In genomic region chr14:47096357-47096756, GRCm38 (mm10) we compare ENCODE assay signal across 19 mouse cellular contexts.
DNase-seq lines count a peak whose midpoint lies in the region; ATAC-seq and TF ChIP-seq lines count a peak whose summit lies in the region.
"Had no signal": no experiment of that assay in that cellular context is flagged by ENCODE, and none has a peak within 500 bp of the region (broad histone marks: within the 10 kb centered on the region; RNA-seq: fewer than 3 reads in every experiment).

No protein-coding gene starts in this region.

- WGBS in heart, embryonic 11.5 days (ENCODE audit: insufficient replicate concordance): 59% methylated on average over 5 of the region's 5 CpGs
- WGBS in stomach, postnatal 0 days: 58% methylated on average over 5 of the region's 5 CpGs
- WGBS in hindbrain, embryonic 13.5 days: 87% methylated on average over 5 of the region's 5 CpGs
- WGBS in midbrain, embryonic 15.5 days: 84% methylated on average over 5 of the region's 5 CpGs

- no peak for TF ChIP-seq EP300 in stomach, postnatal 0 days (optimal IDR thresholded peaks at IDR 0.05)

- no peak for TF ChIP-seq POLR2A in brain, embryonic 14.5 days (IDR thresholded peaks at IDR 0.05; ENCODE audit: borderline replicate concordance, extremely low read depth, insufficient read depth, insufficient read length, poor library complexity, severe bottlenecking)

- H3K4me2 ChIP-seq in heart, embryonic 11.5 days: no peak overlapping the region
- H3K4me2 ChIP-seq in stomach, postnatal 0 days (replicated peaks; ENCODE audit: low read depth): no peak overlapping the region
- no peak overlapping the region for H3K4me2 ChIP-seq in hindbrain, embryonic 13.5 days
- H3K4me2 ChIP-seq in midbrain, embryonic 15.5 days: no peak overlapping the region
- H3K4me2 ChIP-seq: embryonic facial prominence, embryonic 13.5 days; liver, embryonic 12.5 days had no signal

- no peaks in the 10 kb centered on the region for H3K9me3 ChIP-seq in heart, embryonic 11.5 days (replicated peaks; ENCODE audit: control insufficient read depth, low read length)
- no peaks in the 10 kb centered on the region for H3K9me3 ChIP-seq in stomach, postnatal 0 days (ENCODE audit: control insufficient read depth, low read length)
- no peaks in the 10 kb centered on the region for H3K9me3 ChIP-seq in hindbrain, embryonic 13.5 days
- H3K9me3 ChIP-seq in midbrain, embryonic 15.5 days: no peaks in the 10 kb centered on the region
- H3K9me3 ChIP-seq: embryonic facial prominence, embryonic 13.5 days; liver, embryonic 12.5 days; megakaryocyte, embryonic 14.5 days had no signal

- no peak overlapping the region for H3K4me3 ChIP-seq in heart, embryonic 11.5 days (ENCODE audit: low read depth, low read length)
- H3K4me3 ChIP-seq in stomach, postnatal 0 days (ENCODE audit: low read depth, low read length): no peak overlapping the region
- no peak overlapping the region for H3K4me3 ChIP-seq in hindbrain, embryonic 13.5 days
- no peak overlapping the region for H3K4me3 ChIP-seq in midbrain, embryonic 15.5 days
- H3K4me3 ChIP-seq: embryonic facial prominence, embryonic 13.5 days; left cerebral cortex, adult 2 months; liver, embryonic 12.5 days; megakaryocyte, embryonic 14.5 days had no signal

- peak; percentile 98 for DNase-seq in heart, adult 11 months
- peak; percentile 19 for DNase-seq in brain, embryonic 14.5 days (ENCODE audit: low read depth)
- peak; percentile 54 for DNase-seq in heart, adult 8-10 months (ENCODE audit: low spot score)
- DNase-seq in heart, postnatal 4 days: peak; percentile 69
- no peak for DNase-seq in stomach, postnatal 0 days (ENCODE audit: low spot score)
- DNase-seq: adrenal gland, postnatal 14 days; cerebellum, adult 8-10 months; right cerebral cortex, adult 18-20 months; thymus, postnatal 25 days had no signal

- no peak overlapping the region for H3K27ac ChIP-seq in heart, embryonic 11.5 days (ENCODE audit: low read depth, low read length)
- no peak overlapping the region for H3K27ac ChIP-seq in stomach, postnatal 0 days (replicated peaks)
- H3K27ac ChIP-seq in hindbrain, embryonic 13.5 days: no peak overlapping the region
- H3K27ac ChIP-seq in midbrain, embryonic 15.5 days: no peak overlapping the region
- H3K27ac ChIP-seq: embryonic facial prominence, embryonic 13.5 days; left cerebral cortex, adult 2 months; liver, embryonic 12.5 days had no signal

- no peak; the same call in 1 of the 2 replicates for ATAC-seq in heart, embryonic 11.5 days (replicated peaks; ENCODE audit: insufficient number of reproducible peaks, low FRiP score, low TSS enrichment)
- no peak for ATAC-seq in stomach, postnatal 0 days (ENCODE audit: low FRiP score, low TSS enrichment)
- no peak for ATAC-seq in hindbrain, embryonic 13.5 days (ENCODE audit: low FRiP score)
- ATAC-seq in midbrain, embryonic 15.5 days (replicated peaks): no peak
- ATAC-seq: CD4-positive, CD25-positive, alpha-beta regulatory T cell, adult 4 months; intestine, embryonic 16.5 days; liver, embryonic 12.5 days; Patski had no signal

- TF ChIP-seq CTCF in brain, embryonic 14.5 days (IDR thresholded peaks at IDR 0.05; ENCODE audit: borderline replicate concordance, extremely low read depth, insufficient read depth, insufficient read length): no peak
- no peak for TF ChIP-seq CTCF in stomach, postnatal 0 days (IDR thresholded peaks at IDR 0.05; ENCODE audit: low read depth)

- H3K4me1 ChIP-seq in heart, embryonic 11.5 days (ENCODE audit: control insufficient read depth, insufficient read depth, low read length): peaks cover 11% of the 10 kb centered on the region
- H3K4me1 ChIP-seq in stomach, postnatal 0 days (replicated peaks; ENCODE audit: control insufficient read depth, insufficient read depth): peaks cover 2% of the 10 kb centered on the region; the same call in 1 of the 2 replicates
- H3K4me1 ChIP-seq in hindbrain, embryonic 13.5 days (replicated peaks): 0 out of 2 replicates have a peak, but pooled peaks cover 4% of the 10 kb centered on the region
- no peaks in the 10 kb centered on the region for H3K4me1 ChIP-seq in midbrain, embryonic 15.5 days
- H3K4me1 ChIP-seq: liver, embryonic 12.5 days had no signal

- no peaks in the 10 kb centered on the region; the same call in 1 of the 2 replicates for H3K36me3 ChIP-seq in heart, embryonic 11.5 days (ENCODE audit: control insufficient read depth, insufficient read depth, low read length)
- no peaks in the 10 kb centered on the region for H3K36me3 ChIP-seq in stomach, postnatal 0 days (ENCODE audit: control insufficient read depth, insufficient read depth, low read length)
- H3K36me3 ChIP-seq in hindbrain, embryonic 13.5 days: no peaks in the 10 kb centered on the region
- no peaks in the 10 kb centered on the region for H3K36me3 ChIP-seq in midbrain, embryonic 15.5 days (replicated peaks)
- H3K36me3 ChIP-seq: liver, embryonic 12.5 days had no signal

- no peak overlapping the region for H3K9ac ChIP-seq in heart, embryonic 11.5 days (ENCODE audit: low read depth, low read length)
- no peak overlapping the region for H3K9ac ChIP-seq in stomach, postnatal 0 days (ENCODE audit: low read length)
- no peak overlapping the region for H3K9ac ChIP-seq in hindbrain, embryonic 13.5 days
- H3K9ac ChIP-seq in midbrain, embryonic 15.5 days: no peak overlapping the region
- H3K9ac ChIP-seq: embryonic facial prominence, embryonic 13.5 days; liver, embryonic 12.5 days had no signal

- no peaks in the 10 kb centered on the region for H3K27me3 ChIP-seq in heart, embryonic 11.5 days (ENCODE audit: control insufficient read depth, insufficient read depth, low read length)
- H3K27me3 ChIP-seq in stomach, postnatal 0 days (ENCODE audit: control insufficient read depth, insufficient read depth, low read length): no peaks in the 10 kb centered on the region
- no peaks in the 10 kb centered on the region for H3K27me3 ChIP-seq in hindbrain, embryonic 13.5 days
- no peaks in the 10 kb centered on the region for H3K27me3 ChIP-seq in midbrain, embryonic 15.5 days (replicated peaks)
- H3K27me3 ChIP-seq: embryonic facial prominence, embryonic 13.5 days; Patski had no signal
